Mouse (Mus musculus) activated CD4-positive, CD25-positive, alpha-beta regulatory T cell, adult 4 months (primary cell): ENCODE results near the gene Tcl1b5. TPM values are rescaled to one million over a fixed set of nuclear protein-coding genes. Genes with fewer than 3 reads are reported as not detected.
"Not testable (repeated sequence)": the region's sequence is repeated elsewhere in the genome, so short reads cannot be mapped to it uniquely, and the experiment has no call there.

ENCODE experiments used
- ATAC-seq: one replicate; pipeline ENCODE4 v1.8.0; 2017
- polyA plus RNA-seq, 2 experiments: library from polyadenylated mRNA; unstranded; fragments of 100-300 nt; shearing (Covaris generic); gene quantifications; one replicate each; pipeline ENCODE4 v1.2.1; 2017

Tcl1b5 gene
- not detected for polyA plus RNA-seq

DNA sequence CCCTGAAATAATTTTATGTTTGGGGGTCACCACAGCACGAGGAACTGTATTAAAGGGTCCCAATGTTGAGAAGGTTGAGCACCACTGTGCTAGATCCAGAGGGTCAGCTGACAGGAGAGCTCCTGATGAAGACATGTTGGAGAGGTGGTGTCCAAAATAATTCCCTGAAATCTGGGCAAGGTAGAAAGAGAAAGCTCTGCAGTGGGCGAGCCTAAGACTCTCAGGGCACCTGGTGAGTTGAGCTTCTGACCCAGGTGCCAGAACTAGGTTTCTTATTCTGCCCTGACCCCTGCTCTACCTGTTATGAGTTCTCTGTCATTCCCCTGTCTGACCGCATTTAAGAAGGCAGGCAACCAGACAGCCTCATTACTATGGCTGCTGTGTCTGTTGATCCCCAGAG lies at the start of gene Tcl1b5:
Gene Tcl1b5, plus strand, starts transcription at position 301 of the 400 bp plus-strand sequence.
- not testable (repeated sequence) for ATAC-seq

DNA sequence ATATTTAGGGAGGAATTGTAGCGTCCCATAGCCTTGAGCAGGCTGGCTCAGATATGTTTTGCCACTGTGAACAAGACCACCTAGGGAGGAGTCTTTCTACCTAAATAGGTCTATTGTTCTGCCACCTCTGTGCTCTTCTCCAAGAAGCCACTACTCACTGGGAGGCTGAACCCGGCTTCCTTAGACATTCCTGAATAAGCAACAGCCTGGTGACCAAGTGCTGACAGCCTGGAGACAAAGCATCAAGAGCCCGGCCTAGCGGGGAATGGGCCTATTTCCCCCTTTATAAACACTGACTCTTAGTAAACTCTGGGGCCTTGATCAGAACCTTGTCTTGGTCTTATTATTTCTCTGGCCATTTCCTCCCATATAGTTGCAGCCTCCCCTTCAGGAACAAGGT lies 49.6 kb upstream of the Tcl1b5 start:
- ATAC-seq, result no peak

DNA sequence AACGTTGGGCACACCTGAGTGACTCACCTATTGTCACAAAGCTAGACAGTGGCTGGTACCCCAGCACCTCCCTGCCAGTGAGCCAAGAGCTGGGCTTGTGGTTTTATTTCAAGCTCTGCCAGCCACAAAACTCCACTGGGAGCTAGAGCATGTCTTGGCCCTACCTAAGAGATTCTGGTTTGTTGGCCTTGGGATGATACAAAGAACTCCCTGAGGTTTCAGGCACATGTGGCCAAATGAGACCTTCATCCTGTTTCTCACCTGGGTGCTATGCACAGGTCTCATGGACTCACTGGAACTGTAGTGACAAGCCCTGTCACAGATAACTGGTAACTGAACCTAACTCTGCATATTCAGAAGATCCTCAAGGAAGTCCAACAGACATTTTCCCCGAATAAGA lies 48.5 kb upstream of the Tcl1b5 start:
- ATAC-seq, result no peak

DNA sequence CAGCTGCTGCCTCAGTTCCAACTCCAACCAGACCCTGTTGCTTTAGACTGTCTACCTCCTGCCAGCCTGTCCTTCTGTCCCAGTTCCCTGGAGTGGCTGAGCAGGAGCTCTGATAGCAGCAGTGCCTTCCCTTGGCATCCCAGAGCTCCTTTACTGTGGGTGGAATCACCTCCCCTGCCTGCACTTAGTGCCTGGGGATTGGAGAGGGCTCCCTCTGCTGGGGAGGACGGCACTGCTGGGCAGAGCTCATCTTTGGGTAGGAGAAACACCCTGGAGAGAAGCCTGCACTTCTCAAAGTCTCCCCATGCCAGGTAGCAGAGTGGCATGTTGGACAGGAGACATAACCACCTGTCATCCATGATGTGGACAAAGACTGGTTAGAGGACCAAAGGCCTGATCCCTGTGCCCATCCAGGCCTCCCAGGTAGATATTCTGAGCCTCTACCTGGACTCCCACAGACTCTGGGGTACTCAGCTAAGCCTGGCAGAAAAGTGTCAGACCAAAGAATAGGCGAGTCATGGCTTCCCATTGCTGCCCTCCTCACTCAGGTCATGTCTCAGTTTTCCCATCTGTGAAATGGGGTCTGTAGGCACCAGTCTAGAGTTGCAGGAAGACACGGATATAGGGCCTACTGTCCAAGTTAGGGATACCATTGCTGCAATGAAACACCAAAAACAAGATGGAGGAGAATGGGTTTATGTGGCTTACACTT lies 46.5 kb upstream of the Tcl1b5 start:
- ATAC-seq, result not testable (repeated sequence)

GRCm38 (mm10) chr12:105134167-105134566 lies 42.0 kb upstream of the Tcl1b5 start:
- not testable (repeated sequence) for ATAC-seq

DNA sequence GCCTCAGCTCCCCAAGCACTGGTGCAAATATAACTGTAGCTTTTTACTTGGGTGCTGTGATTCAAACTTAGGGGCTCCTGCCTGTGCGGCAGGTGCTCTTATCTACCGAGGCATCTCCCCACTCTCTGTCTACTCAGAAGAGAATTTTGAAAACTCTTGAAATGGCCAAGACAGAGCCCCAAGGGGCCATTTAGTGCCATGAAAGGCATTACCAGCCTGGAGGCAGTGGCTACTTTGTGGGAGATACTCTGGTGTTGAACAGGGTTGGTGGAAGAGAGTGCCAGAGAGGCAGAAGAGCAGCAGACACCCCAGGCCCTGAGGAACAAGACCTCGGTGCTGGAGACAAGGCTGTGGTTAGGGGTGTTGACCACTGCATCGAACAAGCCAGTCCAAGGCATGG lies 41.3 kb upstream of the Tcl1b5 start:
- ATAC-seq, result not testable (repeated sequence)

GRCm38 (mm10) chr12:105137729-105138128 lies 38.4 kb upstream of the Tcl1b5 start:
- ATAC-seq, result not testable (repeated sequence)

- no peak for ATAC-seq
Measured at GRCm38 (mm10) chr12:105143096-105143495, 33.0 kb upstream of the Tcl1b5 start.

DNA sequence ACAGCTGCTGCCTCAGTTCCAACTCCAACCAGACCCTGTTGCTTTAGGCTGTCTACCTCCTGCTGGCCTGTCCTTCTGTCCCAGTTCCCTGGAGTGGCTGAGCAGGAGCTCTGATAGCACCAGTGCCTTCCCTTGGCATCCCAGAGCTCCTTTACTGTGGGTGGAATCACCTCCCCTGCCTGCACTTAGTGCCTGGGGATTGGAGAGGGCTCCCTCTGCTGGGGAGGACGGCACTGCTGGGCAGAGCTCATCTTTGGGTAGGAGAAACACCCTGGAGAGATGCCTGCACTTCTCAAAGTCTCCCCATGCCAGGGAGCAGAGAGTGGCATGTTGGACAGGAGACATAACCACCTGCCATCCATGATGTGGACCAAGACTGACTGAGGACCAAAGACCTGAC lies 31.2 kb upstream of the Tcl1b5 start:
- ATAC-seq, result not testable (repeated sequence)

GRCm38 (mm10) chr12:105145714-105146113 lies 30.4 kb upstream of the Tcl1b5 start, which contains the start of gene Tcl1b2:
TSS of gene Tcl1b2 (plus strand) at chr12:105146014.
- ATAC-seq, result no peak

DNA sequence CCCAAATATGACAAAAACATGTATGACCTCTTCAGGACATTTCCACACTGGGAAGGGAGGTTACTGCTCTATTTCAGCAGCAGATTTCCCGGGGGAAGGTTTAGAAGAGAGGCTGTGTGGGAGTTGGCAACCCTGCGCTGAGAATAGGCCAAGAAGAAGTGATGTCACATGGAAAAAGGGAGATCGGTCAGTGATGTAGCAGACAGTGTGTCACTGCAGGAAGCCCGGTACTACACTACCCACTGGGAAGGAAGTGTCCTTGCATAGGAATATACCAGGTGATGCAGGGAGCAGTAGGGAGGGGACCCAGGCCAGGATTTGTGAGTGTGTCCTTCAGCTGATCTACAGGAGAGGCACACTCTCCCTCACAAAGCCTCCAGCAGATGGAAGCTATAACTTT lies 20.9 kb upstream of the Tcl1b5 start:
- not testable (repeated sequence) for ATAC-seq

GRCm38 (mm10) chr12:105158842-105159241 lies 17.3 kb upstream of the Tcl1b5 start:
- no peak for ATAC-seq

DNA sequence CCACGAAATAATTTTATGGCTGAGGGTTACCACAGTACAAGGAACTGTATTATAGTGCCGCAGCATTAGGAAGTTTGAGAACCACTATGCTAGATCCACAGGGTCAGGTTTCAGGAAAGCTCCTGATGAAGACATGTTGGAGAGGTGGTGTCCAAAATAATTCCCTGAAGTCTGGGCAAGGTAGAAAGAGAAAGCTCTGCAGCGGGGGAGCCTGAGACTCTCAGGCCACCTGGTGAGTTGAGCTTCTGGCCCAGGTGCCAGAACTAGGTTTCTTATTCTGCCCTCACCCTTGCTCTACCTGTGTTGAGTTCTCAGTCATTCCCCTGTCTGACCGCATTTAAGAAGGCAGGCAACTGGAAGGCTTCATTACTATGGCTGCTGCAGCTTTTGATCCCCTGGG lies 16.8 kb upstream of the Tcl1b5 start, which contains the start of gene Tcl1b1:
Gene Tcl1b1, plus strand, starts transcription at position 301 of the 400 bp plus-strand sequence.
- no peak for ATAC-seq

DNA sequence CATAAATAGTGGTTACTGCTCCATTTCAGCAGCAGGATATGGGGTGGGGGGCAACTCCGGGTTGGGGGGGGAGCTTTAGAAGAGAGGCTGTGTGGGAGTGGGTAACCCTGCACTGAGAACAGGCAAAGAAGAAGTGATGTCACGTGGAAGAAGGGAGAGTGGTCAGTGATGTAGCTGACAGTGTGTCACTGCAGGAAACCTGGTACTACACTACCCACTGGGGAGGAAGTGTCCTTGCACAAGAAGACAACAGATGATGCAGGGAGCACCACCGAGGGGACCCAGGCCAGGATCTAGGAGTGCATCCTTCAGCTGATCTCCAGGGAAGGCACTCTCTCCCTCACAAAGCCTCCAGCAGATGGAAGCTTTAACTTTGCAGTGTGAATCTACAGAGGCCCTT lies 9.4 kb upstream of the Tcl1b5 start:
- no peak for ATAC-seq

- ATAC-seq, result no peak
Measured at GRCm38 (mm10) chr12:105173366-105173765, 2.8 kb upstream of the Tcl1b5 start.

DNA sequence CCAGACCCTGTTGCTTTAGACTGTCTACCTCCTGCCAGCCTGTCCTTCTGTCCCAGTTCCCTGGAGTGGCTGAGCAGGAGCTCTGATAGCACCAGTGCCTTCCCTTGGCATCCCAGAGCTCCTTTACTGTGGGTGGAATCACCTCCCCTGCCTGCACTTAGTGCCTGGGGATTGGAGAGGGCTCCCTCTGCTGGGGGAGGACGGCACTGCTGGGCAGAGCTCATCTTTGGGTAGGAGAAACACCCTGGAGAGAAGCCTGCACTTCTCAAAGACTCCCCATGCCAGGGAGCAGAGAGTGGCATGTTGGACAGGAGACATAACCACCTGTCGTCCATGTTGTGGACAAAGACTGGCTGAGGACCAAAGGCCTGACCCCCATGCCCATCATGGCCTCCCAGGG lies 1.8 kb upstream of the Tcl1b5 start:
- ATAC-seq, result not testable (repeated sequence)

DNA sequence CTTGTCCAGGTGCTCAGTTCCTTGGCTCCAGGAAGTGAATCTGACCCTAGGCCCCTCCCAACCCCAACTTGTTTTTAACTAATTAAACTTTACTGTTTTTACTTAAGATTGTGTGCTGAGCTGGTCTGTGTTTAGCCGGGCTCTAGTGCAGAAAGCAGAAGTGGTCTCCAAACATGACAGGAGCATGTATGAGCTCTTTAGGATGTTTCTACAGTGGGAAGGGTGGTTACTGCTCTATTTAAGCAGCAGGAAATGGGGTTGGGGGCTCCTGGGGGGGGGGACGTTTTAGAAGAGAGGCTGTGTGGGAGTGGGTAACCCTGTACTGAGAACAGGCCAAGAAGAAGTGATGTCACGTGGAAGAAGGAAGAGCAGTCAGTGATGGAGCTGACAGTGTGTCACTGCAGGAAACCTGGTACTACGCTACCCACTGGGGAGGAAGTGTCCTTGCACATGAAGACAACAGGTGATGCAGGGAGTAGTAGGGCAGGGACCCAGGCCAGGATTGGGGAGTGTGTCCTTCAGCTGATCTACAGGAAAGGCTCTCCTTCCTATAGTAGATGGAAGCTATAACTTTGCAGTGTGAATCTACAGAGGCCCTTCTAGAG lies 5.0 kb downstream of the Tcl1b5 start:
- ATAC-seq, result not testable (repeated sequence)

- ATAC-seq, result not testable (repeated sequence)
Measured at GRCm38 (mm10) chr12:105188980-105189379, 12.8 kb downstream of the Tcl1b5 start.

GRCm38 (mm10) chr12:105190743-105191142 lies 14.6 kb downstream of the Tcl1b5 start, which contains the start of gene Tcl1b3:
TSS of gene Tcl1b3 (plus strand) at chr12:105191043.
- ATAC-seq, result not testable (repeated sequence)

GRCm38 (mm10) chr12:105199684-105200497 lies 23.7 kb downstream of the Tcl1b5 start:
- not testable (repeated sequence) for ATAC-seq

DNA sequence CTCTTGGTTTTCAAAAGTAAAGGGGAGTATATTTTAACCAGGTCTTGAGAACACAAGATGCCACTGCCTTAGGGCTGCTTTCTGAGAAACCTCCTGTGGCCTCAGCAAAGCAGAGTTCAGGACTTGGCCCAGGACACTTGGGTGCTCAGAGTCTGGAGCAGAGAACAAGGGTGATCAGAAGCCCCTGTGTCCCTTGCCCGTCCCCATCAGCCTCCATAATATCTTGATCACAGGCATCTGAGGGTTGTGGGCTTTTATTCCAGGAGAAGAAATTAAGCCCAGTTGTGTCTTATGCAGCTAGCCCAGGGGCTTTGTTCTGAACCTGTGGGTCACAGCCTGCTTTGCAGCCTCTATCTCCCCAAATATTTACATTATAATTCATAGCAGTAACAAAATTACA lies 25.5 kb downstream of the Tcl1b5 start, which contains the start of gene Tcl1b4:
Gene Tcl1b4, plus strand, starts transcription at position 301 of the 400 bp plus-strand sequence.
- ATAC-seq, result not testable (repeated sequence)

DNA sequence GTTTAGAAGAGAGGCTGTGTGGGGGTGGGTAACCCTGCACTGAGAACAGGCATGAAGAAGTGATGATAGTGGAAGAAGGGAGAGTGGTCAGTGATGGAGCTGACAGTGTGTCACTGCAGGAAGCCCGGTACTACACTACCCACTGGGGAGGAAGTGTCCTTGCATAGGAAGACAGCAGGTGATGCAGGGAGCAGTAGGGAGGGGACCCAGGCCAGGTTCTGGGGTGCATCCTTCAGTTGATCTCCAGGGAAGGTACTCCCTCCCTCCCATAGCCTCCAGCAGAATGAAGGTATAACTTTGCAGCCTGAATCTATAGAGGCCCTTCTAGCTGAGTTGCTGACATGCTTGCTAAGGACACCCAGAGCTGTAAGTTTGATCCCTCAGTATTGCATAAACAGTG lies 30.9 kb downstream of the Tcl1b5 start:
- ATAC-seq, result no peak

- no peak for ATAC-seq
Measured at GRCm38 (mm10) chr12:105208441-105208840, 32.3 kb downstream of the Tcl1b5 start.
